Mouse (Mus musculus): ENCODE measurements around the gene Brip1. TPM values are rescaled to one million over a fixed set of nuclear protein-coding genes. Genes with fewer than 3 reads are reported as not detected.

Gene Brip1
- polyA plus RNA-seq (2016; fragmentation: Nextera tagmentation; extraction: Ambion mirVana), result 8.9 and 9.5 TPM in 2 replicates

- Histone ChIP-seq H3K27me3 (replicated peaks) (no peaks in the 10 kb centered on the region), H3K4me3 (peak within 1 kb of the TSS; percentile 88), H3K27ac (peak within 1 kb of the TSS; percentile 86), H3K9ac (peak within 1 kb of the TSS; percentile 88), H3K4me2 (peak within 1 kb of the TSS; percentile 89), H3K9me3 (replicated peaks) (no peaks in the 10 kb centered on the region), H3K36me3 (peaks cover 62% of the 10 kb centered on the region), H3K4me1 (peaks cover 28% of the 10 kb centered on the region)
- WGBS (ENCODE audit: insufficient replicate concordance), result under 1% methylated on average over 60 of the region's 60 CpGs
- ATAC-seq, result peak; percentile 96
Observed at GRCm38 (mm10) chr11:86201037-86201786, at the start of gene Brip1. Gene Brip1, minus strand, starts transcription at chr11:86201193.

- no peak overlapping the region for H3K9ac ChIP-seq
- no peaks in the 10 kb centered on the region for H3K9me3 ChIP-seq (replicated peaks)
- H3K4me1 ChIP-seq, result no peaks in the 10 kb centered on the region
- ATAC-seq, result no peak
- H3K36me3 ChIP-seq, result peaks cover 88% of the 10 kb centered on the region
- H3K27me3 ChIP-seq (replicated peaks), result no peaks in the 10 kb centered on the region
- no peak overlapping the region for H3K4me3 ChIP-seq
- H3K4me2 ChIP-seq, result no peak overlapping the region
- H3K27ac ChIP-seq, result no peak overlapping the region
- 74% methylated on average over 4 of the region's 4 CpGs for WGBS (ENCODE audit: insufficient replicate concordance)
Observed at GRCm38 (mm10) chr11:86232446-86232845, 31.5 kb upstream of the Brip1 start.

GRCm38 (mm10) chr11:86231781-86232350 is 30.9 kb upstream of the Brip1 start:
- no peaks in the 10 kb centered on the region for H3K27me3 ChIP-seq (replicated peaks)
- peaks cover 88% of the 10 kb centered on the region for H3K36me3 ChIP-seq
- no peak for ATAC-seq
- no peak overlapping the region for H3K4me3 ChIP-seq
- no peaks in the 10 kb centered on the region for H3K9me3 ChIP-seq (replicated peaks)
- H3K4me1 ChIP-seq, result no peaks in the 10 kb centered on the region
- no peak overlapping the region for H3K9ac ChIP-seq
- no peak overlapping the region for H3K4me2 ChIP-seq
- WGBS (ENCODE audit: insufficient replicate concordance), result 90% methylated on average over 13 of the region's 13 CpGs
- no peak overlapping the region for H3K27ac ChIP-seq

GRCm38 (mm10) chr11:86226646-86227180 is 25.7 kb upstream of the Brip1 start:
- Histone ChIP-seq H3K27me3 (replicated peaks) (no peaks in the 10 kb centered on the region), H3K36me3 (peaks cover 86% of the 10 kb centered on the region)

GRCm38 (mm10) chr11:86225761-86226160 is 24.8 kb upstream of the Brip1 start:
- Histone ChIP-seq H3K9me3 (replicated peaks) (no peaks in the 10 kb centered on the region), H3K9ac (no peak overlapping the region), H3K4me2 (no peak overlapping the region), H3K4me1 (no peaks in the 10 kb centered on the region), H3K27ac (no peak overlapping the region), H3K4me3 (no peak overlapping the region), H3K36me3 (peaks cover 84% of the 10 kb centered on the region), H3K27me3 (replicated peaks) (no peaks in the 10 kb centered on the region)
- 79% methylated on average over 4 of the region's 4 CpGs for WGBS (ENCODE audit: insufficient replicate concordance)
- ATAC-seq, result no peak

More at GRCm38 (mm10) chr11:86226646-86227180, 25.7 kb upstream of the Brip1 start:
- no peak overlapping the region for H3K27ac ChIP-seq
- WGBS (ENCODE audit: insufficient replicate concordance), result 78% methylated on average over 8 of the region's 8 CpGs
- no peak overlapping the region for H3K9ac ChIP-seq
- no peak overlapping the region for H3K4me3 ChIP-seq
- ATAC-seq, result no peak
- no peak overlapping the region for H3K4me2 ChIP-seq
- no peaks in the 10 kb centered on the region for H3K4me1 ChIP-seq
- H3K9me3 ChIP-seq (replicated peaks), result no peaks in the 10 kb centered on the region

GRCm38 (mm10) chr11:86211803-86212202 is 10.8 kb upstream of the Brip1 start:
- no peak for ATAC-seq
- no peak overlapping the region for H3K4me3 ChIP-seq
- no peak overlapping the region for H3K4me2 ChIP-seq
- H3K9me3 ChIP-seq (replicated peaks), result no peaks in the 10 kb centered on the region
- no peaks in the 10 kb centered on the region for H3K27me3 ChIP-seq (replicated peaks)
- no peak overlapping the region for H3K27ac ChIP-seq
- 78% methylated on average over 1 of the region's 1 CpGs for WGBS (ENCODE audit: insufficient replicate concordance)
- peaks cover 84% of the 10 kb centered on the region for H3K36me3 ChIP-seq
- H3K4me1 ChIP-seq, result 0 out of 2 replicates have a peak, but pooled peaks cover 4% of the 10 kb centered on the region
- H3K9ac ChIP-seq, result no peak overlapping the region

- Histone ChIP-seq H3K4me3 (no peak overlapping the region), H3K9me3 (replicated peaks) (no peaks in the 10 kb centered on the region), H3K27ac (no peak overlapping the region), H3K4me1 (0 out of 2 replicates have a peak, but pooled peaks cover 4% of the 10 kb centered on the region), H3K4me2 (no peak overlapping the region), H3K36me3 (peaks cover 85% of the 10 kb centered on the region), H3K27me3 (replicated peaks) (no peaks in the 10 kb centered on the region), H3K9ac (no peak overlapping the region)
- 64% methylated on average over 2 of the region's 2 CpGs for WGBS (ENCODE audit: insufficient replicate concordance)
- no peak for ATAC-seq
Observed at GRCm38 (mm10) chr11:86209123-86209522, 8.1 kb upstream of the Brip1 start.

GRCm38 (mm10) chr11:86205876-86206275 is 4.9 kb upstream of the Brip1 start:
- ATAC-seq, result no peak
- no peak overlapping the region for H3K4me3 ChIP-seq
- peaks cover 19% of the 10 kb centered on the region for H3K4me1 ChIP-seq
- H3K27ac ChIP-seq, result no peak overlapping the region
- no peak overlapping the region for H3K4me2 ChIP-seq
- 86% methylated on average over 4 of the region's 4 CpGs for WGBS (ENCODE audit: insufficient replicate concordance)
- no peaks in the 10 kb centered on the region for H3K27me3 ChIP-seq (replicated peaks)
- H3K36me3 ChIP-seq, result peaks cover 78% of the 10 kb centered on the region
- no peak overlapping the region for H3K9ac ChIP-seq
- no peaks in the 10 kb centered on the region for H3K9me3 ChIP-seq (replicated peaks)

GRCm38 (mm10) chr11:86205031-86205430 is 4.0 kb upstream of the Brip1 start:
- Histone ChIP-seq H3K4me1 (peaks cover 24% of the 10 kb centered on the region), H3K9me3 (replicated peaks) (no peaks in the 10 kb centered on the region), H3K27me3 (replicated peaks) (no peaks in the 10 kb centered on the region), H3K9ac (no peak overlapping the region), H3K27ac (no peak overlapping the region), H3K4me2 (no peak overlapping the region), H3K4me3 (no peak overlapping the region), H3K36me3 (peaks cover 76% of the 10 kb centered on the region)
- 89% methylated on average over 5 of the region's 5 CpGs for WGBS (ENCODE audit: insufficient replicate concordance)
- ATAC-seq, result no peak

GRCm38 (mm10) chr11:86201901-86202675 is 1.1 kb upstream of the Brip1 start:
- Histone ChIP-seq H3K4me3 (peak overlapping the region; percentile 88), H3K9me3 (replicated peaks) (no peaks in the 10 kb centered on the region), H3K4me2 (peak overlapping the region; percentile 89), H3K36me3 (peaks cover 64% of the 10 kb centered on the region), H3K27ac (peak overlapping the region; percentile 86), H3K4me1 (peaks cover 28% of the 10 kb centered on the region), H3K9ac (peak overlapping the region; percentile 85), H3K27me3 (replicated peaks) (no peaks in the 10 kb centered on the region)
- ATAC-seq, result no peak
- WGBS (ENCODE audit: insufficient replicate concordance), result 26% methylated on average over 16 of the region's 16 CpGs

GRCm38 (mm10) chr11:86200460-86201021 is 452 bp downstream of the Brip1 start:
- peaks cover 57% of the 10 kb centered on the region for H3K36me3 ChIP-seq

More at GRCm38 (mm10) chr11:86200460-86201021, 452 bp downstream of the Brip1 start:
- H3K27ac ChIP-seq, result peak overlapping the region; percentile 86
- peaks cover 28% of the 10 kb centered on the region for H3K4me1 ChIP-seq
- ATAC-seq, result peak; percentile 67
- H3K4me2 ChIP-seq, result peak overlapping the region; percentile 89
- peak overlapping the region; percentile 88 for H3K9ac ChIP-seq
- H3K27me3 ChIP-seq (replicated peaks), result no peaks in the 10 kb centered on the region
- H3K9me3 ChIP-seq (replicated peaks), result no peaks in the 10 kb centered on the region
- H3K4me3 ChIP-seq, result peak overlapping the region; percentile 88
- under 1% methylated on average over 21 of the region's 21 CpGs for WGBS (ENCODE audit: insufficient replicate concordance)
